In the genomic region with DNA sequence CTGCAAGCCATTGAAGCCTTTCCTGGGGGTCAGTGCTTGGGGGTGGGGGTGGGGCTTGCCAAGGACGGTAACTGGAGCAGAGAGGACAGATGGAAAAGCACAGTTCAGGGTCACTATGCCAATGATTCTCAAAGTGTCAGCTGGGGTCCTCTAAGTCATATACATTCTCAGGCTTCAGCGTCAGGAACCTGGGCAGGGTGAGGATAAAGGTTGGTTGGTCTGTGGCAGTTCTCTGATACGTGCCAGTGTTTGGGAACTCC, we compare ENCODE assay signal across 11 mouse cellular contexts. TPM values are rescaled to one million over a fixed set of nuclear protein-coding genes. Genes with fewer than 3 reads are reported as not detected.
DNase-seq lines count a peak whose midpoint lies in the region; ATAC-seq and TF ChIP-seq lines count a peak whose summit lies in the region.
"Had no signal": no experiment of that assay in that cellular context is flagged by ENCODE, and none has a peak within 500 bp of the region (broad histone marks: within the 10 kb centered on the region; RNA-seq: fewer than 3 reads in every experiment).

No protein-coding gene starts in this region.

- no peaks in the 10 kb centered on the region for H3K27me3 ChIP-seq in heart, embryonic 14.5 days (ENCODE audit: control insufficient read depth, insufficient read depth, low read length)
- no peaks in the 10 kb centered on the region for H3K27me3 ChIP-seq in lung, embryonic 14.5 days (ENCODE audit: insufficient read depth, low read length)
- H3K27me3 ChIP-seq in embryonic facial prominence, embryonic 11.5 days (ENCODE audit: control insufficient read depth, insufficient read depth, low read length), result no peaks in the 10 kb centered on the region
- no peaks in the 10 kb centered on the region for H3K27me3 ChIP-seq in limb, embryonic 10.5 days (ENCODE audit: low read depth, poor library complexity, severe bottlenecking)
- H3K27me3 ChIP-seq: CH12.LX; midbrain, embryonic 12.5 days; Patski had no signal

- H3K9me3 ChIP-seq in heart, embryonic 14.5 days (ENCODE audit: control insufficient read depth, low read length), result no peaks in the 10 kb centered on the region
- no peaks in the 10 kb centered on the region for H3K9me3 ChIP-seq in lung, embryonic 14.5 days (ENCODE audit: low read depth, low read length)
- H3K9me3 ChIP-seq in embryonic facial prominence, embryonic 11.5 days (replicated peaks; ENCODE audit: control insufficient read depth, low read length), result no peaks in the 10 kb centered on the region
- no peaks in the 10 kb centered on the region for H3K9me3 ChIP-seq in limb, embryonic 10.5 days (replicated peaks)
- H3K9me3 ChIP-seq: midbrain, embryonic 12.5 days had no signal

- peaks cover 46 to 58% of the 10 kb centered on the region in 2 experiments for H3K4me1 ChIP-seq in heart, embryonic 14.5 days (ENCODE audit: control insufficient read depth in 2 of 2, insufficient read depth in 2 of 2, low read length in 2 of 2)
- H3K4me1 ChIP-seq in lung, embryonic 14.5 days (ENCODE audit: insufficient read depth), result peaks cover 52% of the 10 kb centered on the region
- peaks cover 6% of the 10 kb centered on the region for H3K4me1 ChIP-seq in embryonic facial prominence, embryonic 11.5 days (ENCODE audit: control insufficient read depth, insufficient read depth, low read length)
- H3K4me1 ChIP-seq in limb, embryonic 10.5 days, result peaks cover 54% of the 10 kb centered on the region

- H3K27ac ChIP-seq in heart, embryonic 14.5 days (replicated peaks in 1 of 2; ENCODE audit: control insufficient read depth in 1 of 2, insufficient read depth in 1 of 2, low read depth in 2 of 2, low read length in 2 of 2), result peak overlapping the region; percentile 94 to 97
- peak overlapping the region; percentile 87 for H3K27ac ChIP-seq in lung, embryonic 14.5 days (ENCODE audit: low read depth)
- H3K27ac ChIP-seq in embryonic facial prominence, embryonic 11.5 days (replicated peaks; ENCODE audit: low read depth, low read length), result 0 out of 2 replicates have a peak overlapping the region, but pooled peaks have one; percentile 59
- peak overlapping the region; percentile 72 for H3K27ac ChIP-seq in limb, embryonic 10.5 days
- H3K27ac ChIP-seq: midbrain, embryonic 12.5 days had no signal

- WGBS in heart, embryonic 14.5 days, result 22% methylated on average over 3 of the region's 3 CpGs
- WGBS in lung, embryonic 14.5 days, result 34% methylated on average over 3 of the region's 3 CpGs
- WGBS in embryonic facial prominence, embryonic 11.5 days, result 27% methylated on average over 3 of the region's 3 CpGs
- 44% methylated on average over 3 of the region's 3 CpGs for WGBS in limb, embryonic 10.5 days

- peak overlapping the region; percentile 47 for H3K4me2 ChIP-seq in heart, embryonic 14.5 days (ENCODE audit: low read length)
- H3K4me2 ChIP-seq in lung, embryonic 14.5 days, result no peak overlapping the region
- no peak overlapping the region for H3K4me2 ChIP-seq in embryonic facial prominence, embryonic 11.5 days (ENCODE audit: low read depth, low read length)
- H3K4me2 ChIP-seq: midbrain, embryonic 12.5 days had no signal

- no peak for ATAC-seq in heart, embryonic 14.5 days (ENCODE audit: insufficient number of reproducible peaks, insufficient read depth, low FRiP score, low read depth)
- no peak for ATAC-seq in lung, embryonic 14.5 days (ENCODE audit: insufficient read depth)
- no peak for ATAC-seq in embryonic facial prominence, embryonic 11.5 days (replicated peaks; ENCODE audit: insufficient number of reproducible peaks, low FRiP score, low TSS enrichment, low read depth)
- ATAC-seq: liver, postnatal 0 days; Patski had no signal

- no peak for DNase-seq in heart, postnatal 4 days
- DNase-seq in lung, embryonic 14.5 days, result no peak
- no peak for DNase-seq in lung, adult 18-20 months
- DNase-seq in embryonic facial prominence, embryonic 11.5 days (ENCODE audit: low spot score), result no peak
- no peak for DNase-seq in limb, embryonic 10.5 days (ENCODE audit: low spot score)
- no peak for DNase-seq in adrenal gland, postnatal 14 days
- DNase-seq: liver, postnatal 0 days had no signal

- peak overlapping the region; percentile 69 for H3K9ac ChIP-seq in heart, embryonic 14.5 days (ENCODE audit: low read length)
- H3K9ac ChIP-seq in lung, embryonic 14.5 days, result no peak overlapping the region
- no peak overlapping the region for H3K9ac ChIP-seq in embryonic facial prominence, embryonic 11.5 days (replicated peaks; ENCODE audit: low read length)
- H3K9ac ChIP-seq: liver, postnatal 0 days; midbrain, embryonic 12.5 days had no signal

- TF ChIP-seq CTCF in lung, embryonic 14.5 days (IDR thresholded peaks at IDR 0.05; ENCODE audit: low read depth), result no peak

- no peak overlapping the region for H3K4me3 ChIP-seq in heart, embryonic 14.5 days (ENCODE audit: control insufficient read depth in 1 of 2, insufficient read depth in 1 of 2, low read depth in 1 of 2, low read length in 2 of 2)
- no peak overlapping the region for H3K4me3 ChIP-seq in lung, embryonic 14.5 days (ENCODE audit: low read depth, low read length)
- no peak overlapping the region for H3K4me3 ChIP-seq in embryonic facial prominence, embryonic 11.5 days (ENCODE audit: low read depth, low read length)
- H3K4me3 ChIP-seq in limb, embryonic 10.5 days, result no peak overlapping the region
- H3K4me3 ChIP-seq: midbrain, embryonic 12.5 days had no signal

- H3K36me3 ChIP-seq in heart, embryonic 14.5 days (ENCODE audit: control insufficient read depth, insufficient read depth, low read length), result no peaks in the 10 kb centered on the region
- no peaks in the 10 kb centered on the region for H3K36me3 ChIP-seq in lung, embryonic 14.5 days (ENCODE audit: insufficient read depth)
- H3K36me3 ChIP-seq in embryonic facial prominence, embryonic 11.5 days (replicated peaks; ENCODE audit: control insufficient read depth, insufficient read depth, low read depth, low read length), result no peaks in the 10 kb centered on the region
- H3K36me3 ChIP-seq in limb, embryonic 10.5 days, result peaks cover 6% of the 10 kb centered on the region; the same call in 1 of the 2 replicates

RNA-seq across cellular contexts. Expression of a gene that starts 32.7 kb away (rescaled TPM):
- 17.2 and 19.2 TPM in 2 replicates for polyA plus RNA-seq in heart, embryonic 14.5 days (2014; fragmentation: Nextera tagmentation; extraction: Ambion mirVana)
- total RNA-seq in heart, postnatal 4 days (2021), result 10 to 100 TPM; 43.5 to 45.3 TPM
- polyA plus RNA-seq in lung, embryonic 14.5 days (2014; fragmentation: Nextera tagmentation; extraction: Ambion mirVana), result 25.5 and 26.2 TPM in 2 replicates
- polyA plus RNA-seq in embryonic facial prominence, embryonic 11.5 days (2014; fragmentation: Nextera tagmentation; extraction: Ambion mirVana), result 22.0 and 25.2 TPM in 2 replicates
- 25.9 and 26.9 TPM in 2 replicates for polyA plus RNA-seq in limb, embryonic 10.5 days (2016; fragmentation: Nextera tagmentation; extraction: Ambion mirVana)
- total RNA-seq in adrenal gland, postnatal 14 days (2021), result 15.0 and 19.1 TPM in 2 replicates
- total RNA-seq: CH12.LX had no signal
